Mouse (Mus musculus): ENCODE results near the gene Swsap1. TPM values are rescaled to one million over a fixed set of nuclear protein-coding genes. Genes with fewer than 3 reads are reported as not detected.
A peak's percentile ranks its signal among the peaks of the same experiment; 100 is the strongest.

Gene Swsap1
- polyA plus RNA-seq, 1 experiment from 2014 or later = 22.5 TPM

GRCm38 (mm10) chr9:21987592-21988342, 32.2 kb downstream of the Swsap1 start:
- ATAC-seq (ENCODE audit: insufficient read depth, low FRiP score, low TSS enrichment) (no peak), DNase-seq (ENCODE audit: low spot score) (no peak)
- H3K9ac ChIP-seq (ENCODE audit: low read length) = no peak overlapping the region
- peaks cover 57% of the 10 kb centered on the region for H3K27me3 ChIP-seq (ENCODE audit: control insufficient read depth, insufficient read depth, low read length)
- H3K36me3 ChIP-seq (ENCODE audit: control insufficient read depth, insufficient read depth, low read length) = no peaks in the 10 kb centered on the region
- 7% methylated on average over 36 of the region's 36 CpGs for WGBS
- H3K4me3 ChIP-seq (ENCODE audit: low read depth, low read length) = no peak overlapping the region
- H3K4me2 ChIP-seq (ENCODE audit: low read depth) = peak overlapping the region; percentile 77; the same call in 1 of the 2 replicates
- no peaks in the 10 kb centered on the region for H3K9me3 ChIP-seq (ENCODE audit: control insufficient read depth, low read length)
- H3K4me1 ChIP-seq (ENCODE audit: control insufficient read depth, insufficient read depth, low read length) = peaks cover 16% of the 10 kb centered on the region
- no peak overlapping the region for H3K27ac ChIP-seq (ENCODE audit: low read depth, low read length)

GRCm38 (mm10) chr9:21988421-21989101, 33.0 kb downstream of the Swsap1 start:
- Histone ChIP-seq H3K4me3 (ENCODE audit: low read depth, low read length) (peak overlapping the region; percentile 42), H3K4me2 (ENCODE audit: low read depth) (peak overlapping the region; percentile 77), H3K27ac (ENCODE audit: low read depth, low read length) (no peak overlapping the region), H3K36me3 (ENCODE audit: control insufficient read depth, insufficient read depth, low read length) (no peaks in the 10 kb centered on the region), H3K9ac (ENCODE audit: low read length) (peak overlapping the region; percentile 15; the same call in 1 of the 2 replicates), H3K27me3 (ENCODE audit: control insufficient read depth, insufficient read depth, low read length) (peaks cover 57% of the 10 kb centered on the region), H3K4me1 (ENCODE audit: control insufficient read depth, insufficient read depth, low read length) (peaks cover 16% of the 10 kb centered on the region), H3K9me3 (ENCODE audit: control insufficient read depth, low read length) (no peaks in the 10 kb centered on the region)
- ATAC-seq (ENCODE audit: insufficient read depth, low FRiP score, low TSS enrichment) (no peak), DNase-seq (ENCODE audit: low spot score) (peak; percentile 53)
- 1% methylated on average over 32 of the region's 32 CpGs for WGBS

GRCm38 (mm10) chr9:21989230-21990110, 33.9 kb downstream of the Swsap1 start, which contains the start of gene Rgl3:
Gene Rgl3, minus strand, starts transcription at chr9:21989446.
- H3K27ac ChIP-seq (ENCODE audit: low read depth, low read length) = no peak within 1 kb of the TSS
- ATAC-seq (ENCODE audit: insufficient read depth, low FRiP score, low TSS enrichment) = 0 out of 2 replicates have a peak, but pooled peaks have one; percentile 36

DNA sequence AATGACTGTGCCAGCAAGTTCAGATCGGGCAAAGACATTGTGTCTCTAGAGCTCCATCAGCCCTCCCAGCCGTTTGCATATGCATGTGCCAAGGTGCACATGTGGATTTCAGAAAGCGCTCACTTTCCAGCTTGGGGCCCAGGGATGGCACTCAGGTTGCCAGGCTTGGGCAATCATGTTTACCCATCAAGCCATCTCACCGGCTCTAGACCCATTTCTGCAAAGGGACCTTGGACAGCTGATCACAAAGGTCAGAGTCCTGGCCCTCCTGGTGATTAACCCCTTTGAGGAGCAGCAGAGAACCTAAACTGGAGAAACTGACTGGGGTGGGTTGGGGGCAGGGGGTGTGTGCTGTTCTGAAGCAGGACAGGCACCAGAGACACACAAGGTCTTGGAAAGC, 36.7 kb downstream of the Swsap1 start:
- Histone ChIP-seq H3K4me2 (ENCODE audit: low read depth) (no peak overlapping the region), H3K9me3 (ENCODE audit: control insufficient read depth, low read length) (no peaks in the 10 kb centered on the region), H3K36me3 (ENCODE audit: control insufficient read depth, insufficient read depth, low read length) (no peaks in the 10 kb centered on the region), H3K4me3 (ENCODE audit: low read depth, low read length) (no peak overlapping the region), H3K27me3 (ENCODE audit: control insufficient read depth, insufficient read depth, low read length) (peaks cover 48% of the 10 kb centered on the region), H3K27ac (ENCODE audit: low read depth, low read length) (no peak overlapping the region), H3K4me1 (ENCODE audit: control insufficient read depth, insufficient read depth, low read length) (peaks cover 16% of the 10 kb centered on the region), H3K9ac (ENCODE audit: low read length) (no peak overlapping the region)
- DNase-seq (ENCODE audit: low spot score) (no peak), ATAC-seq (ENCODE audit: insufficient read depth, low FRiP score, low TSS enrichment) (no peak)
- WGBS = 85% methylated on average over 4 of the region's 4 CpGs

More at GRCm38 (mm10) chr9:21989230-21990110, 33.9 kb downstream of the Swsap1 start, which contains the start of gene Rgl3:
- peak within 1 kb of the TSS; percentile 42 for H3K4me3 ChIP-seq (ENCODE audit: low read depth, low read length)
- no peaks in the 10 kb centered on the region for H3K36me3 ChIP-seq (ENCODE audit: control insufficient read depth, insufficient read depth, low read length)
- H3K9me3 ChIP-seq (ENCODE audit: control insufficient read depth, low read length) = no peaks in the 10 kb centered on the region
- H3K4me2 ChIP-seq (ENCODE audit: low read depth) = peak within 1 kb of the TSS; percentile 77
- WGBS = under 1% methylated on average over 42 of the region's 42 CpGs
- H3K27me3 ChIP-seq (ENCODE audit: control insufficient read depth, insufficient read depth, low read length) = peaks cover 57% of the 10 kb centered on the region
- peak; percentile 38 for DNase-seq (ENCODE audit: low spot score)
- peaks cover 16% of the 10 kb centered on the region for H3K4me1 ChIP-seq (ENCODE audit: control insufficient read depth, insufficient read depth, low read length)
- H3K9ac ChIP-seq (ENCODE audit: low read length) = peak within 1 kb of the TSS; percentile 50

GRCm38 (mm10) chr9:21996178-21996867, 40.8 kb downstream of the Swsap1 start:
- no peak for DNase-seq (ENCODE audit: low spot score)

DNA sequence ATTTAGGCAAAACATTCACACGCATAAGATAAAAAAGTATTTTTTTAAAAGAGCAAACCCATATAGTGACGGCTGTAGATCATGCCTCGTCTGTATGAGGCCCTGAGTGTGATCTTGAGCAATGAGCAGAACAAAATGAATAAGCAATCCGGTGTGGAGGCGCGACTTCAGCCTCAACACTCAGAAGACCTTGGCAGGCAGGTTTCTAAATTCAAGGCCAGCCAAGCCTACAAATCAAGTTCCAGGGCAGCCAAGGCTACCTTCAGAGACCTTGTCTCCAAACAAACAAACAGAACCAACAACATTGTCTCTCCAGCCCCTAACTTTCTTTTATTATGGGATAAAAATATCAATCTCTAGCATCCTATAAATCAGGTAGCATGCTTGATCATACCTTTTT, 44.7 kb downstream of the Swsap1 start:
- H3K27ac ChIP-seq (ENCODE audit: low read depth, low read length) = no peak overlapping the region
- peaks cover 9% of the 10 kb centered on the region for H3K4me1 ChIP-seq (ENCODE audit: control insufficient read depth, insufficient read depth, low read length)
- no peak for ATAC-seq (ENCODE audit: insufficient read depth, low FRiP score, low TSS enrichment)
- 92% methylated on average over 6 of the region's 6 CpGs for WGBS
- no peaks in the 10 kb centered on the region for H3K9me3 ChIP-seq (ENCODE audit: control insufficient read depth, low read length)
- no peak for DNase-seq (ENCODE audit: low spot score)
- H3K4me2 ChIP-seq (ENCODE audit: low read depth) = no peak overlapping the region
- H3K36me3 ChIP-seq (ENCODE audit: control insufficient read depth, insufficient read depth, low read length) = peaks cover 3% of the 10 kb centered on the region; the same call in 1 of the 2 replicates
- no peaks in the 10 kb centered on the region for H3K27me3 ChIP-seq (ENCODE audit: control insufficient read depth, insufficient read depth, low read length)
- no peak overlapping the region for H3K4me3 ChIP-seq (ENCODE audit: low read depth, low read length)
- no peak overlapping the region for H3K9ac ChIP-seq (ENCODE audit: low read length)

More at GRCm38 (mm10) chr9:21996178-21996867, 40.8 kb downstream of the Swsap1 start:
- no peaks in the 10 kb centered on the region for H3K9me3 ChIP-seq (ENCODE audit: control insufficient read depth, low read length)
- H3K4me2 ChIP-seq (ENCODE audit: low read depth) = no peak overlapping the region
- no peak overlapping the region for H3K9ac ChIP-seq (ENCODE audit: low read length)
- no peaks in the 10 kb centered on the region for H3K36me3 ChIP-seq (ENCODE audit: control insufficient read depth, insufficient read depth, low read length)
- no peaks in the 10 kb centered on the region for H3K4me1 ChIP-seq (ENCODE audit: control insufficient read depth, insufficient read depth, low read length)
- ATAC-seq (ENCODE audit: insufficient read depth, low FRiP score, low TSS enrichment) = no peak
- no peak overlapping the region for H3K27ac ChIP-seq (ENCODE audit: low read depth, low read length)
- H3K27me3 ChIP-seq (ENCODE audit: control insufficient read depth, insufficient read depth, low read length) = peaks cover 7% of the 10 kb centered on the region
- H3K4me3 ChIP-seq (ENCODE audit: low read depth, low read length) = no peak overlapping the region
- WGBS = 83% methylated on average over 3 of the region's 3 CpGs

- DNase-seq (ENCODE audit: low spot score) (no peak), ATAC-seq (ENCODE audit: insufficient read depth, low FRiP score, low TSS enrichment) (no peak)
- 89% methylated on average over 4 of the region's 4 CpGs for WGBS
- peaks cover 9% of the 10 kb centered on the region for H3K4me1 ChIP-seq (ENCODE audit: control insufficient read depth, insufficient read depth, low read length)
- H3K9me3 ChIP-seq (ENCODE audit: control insufficient read depth, low read length) = no peaks in the 10 kb centered on the region
- H3K4me2 ChIP-seq (ENCODE audit: low read depth) = no peak overlapping the region
- no peak overlapping the region for H3K27ac ChIP-seq (ENCODE audit: low read depth, low read length)
- no peak overlapping the region for H3K4me3 ChIP-seq (ENCODE audit: low read depth, low read length)
- H3K36me3 ChIP-seq (ENCODE audit: control insufficient read depth, insufficient read depth, low read length) = peaks cover 3% of the 10 kb centered on the region; the same call in 1 of the 2 replicates
- H3K9ac ChIP-seq (ENCODE audit: low read length) = no peak overlapping the region
- H3K27me3 ChIP-seq (ENCODE audit: control insufficient read depth, insufficient read depth, low read length) = no peaks in the 10 kb centered on the region
Observed at GRCm38 (mm10) chr9:22001633-22002032, 46.1 kb downstream of the Swsap1 start.

Measured in neural tube, embryonic 11.5 days (tissue).